Mouse (Mus musculus) lung, postnatal 0 days (tissue): ENCODE measurements around the gene Fbxl12.

ENCODE experiments used
- CTCF ChIP-seq: IDR thresholded peaks from 2 replicates; pipeline ENCODE4 v1.5.1; 2016; ENCODE audit warnings: antibody characterized with exemption, mild to moderate bottlenecking
- EP300 ChIP-seq: IDR thresholded peaks from 2 replicates; pipeline ENCODE4 v1.6.1; 2016; ENCODE audit warnings: antibody characterized with exemption, mild to moderate bottlenecking, control low read depth

DNA sequence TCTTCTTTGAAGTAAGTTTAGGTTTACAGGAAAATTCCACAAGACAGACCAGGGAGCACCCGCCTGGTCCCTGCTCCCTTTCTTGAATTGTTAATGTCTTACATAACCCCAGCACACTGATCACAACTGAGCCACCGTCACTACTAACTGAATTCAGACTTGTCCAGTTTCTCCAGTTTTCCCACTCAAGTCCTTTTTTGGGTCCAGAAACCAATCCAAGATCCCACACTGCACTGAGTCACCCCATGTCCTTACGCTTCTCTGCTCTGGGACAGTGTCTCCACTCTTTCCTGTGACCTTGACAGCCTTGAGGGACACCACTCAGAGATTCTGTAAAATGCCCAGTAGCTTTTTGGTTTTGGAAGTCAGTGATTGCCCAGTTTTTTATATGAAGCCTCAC lies 48.3 kb upstream of the Fbxl12 start:
- TF ChIP-seq CTCF (no peak), EP300 (no peak)
